ENCODE assay signal across 23 mouse cellular contexts in genomic region chr16:21877735-21878134, GRCm38 (mm10).
A peak's percentile ranks its signal among the peaks of the same experiment; 100 is the strongest.
DNase-seq lines count a peak whose midpoint lies in the region; ATAC-seq lines count a peak whose summit lies in the region.
"Had no signal": no experiment of that assay in that cellular context is flagged by ENCODE, and none has a peak within 500 bp of the region (broad histone marks: within the 10 kb centered on the region; RNA-seq: fewer than 3 reads in every experiment).

No protein-coding gene starts in this region.

- H3K4me3 ChIP-seq in heart, embryonic 10.5 days = no peak overlapping the region
- no peak overlapping the region for H3K4me3 ChIP-seq in heart, embryonic 12.5 days
- H3K4me3 ChIP-seq in neural tube, embryonic 12.5 days = no peak overlapping the region
- no peak overlapping the region for H3K4me3 ChIP-seq in neural tube, embryonic 14.5 days (ENCODE audit: low read depth, low read length)
- H3K4me3 ChIP-seq: embryonic facial prominence, embryonic 13.5 days; embryonic facial prominence, embryonic 15.5 days; erythroblast, embryonic 14.5 days; forebrain, embryonic 10.5 days; forebrain, embryonic 12.5 days had no signal

- H3K4me1 ChIP-seq in heart, embryonic 10.5 days = no peaks in the 10 kb centered on the region
- no peaks in the 10 kb centered on the region for H3K4me1 ChIP-seq in heart, embryonic 12.5 days (replicated peaks)
- H3K4me1 ChIP-seq in neural tube, embryonic 12.5 days = peaks cover 31% of the 10 kb centered on the region
- peaks cover 32% of the 10 kb centered on the region for H3K4me1 ChIP-seq in neural tube, embryonic 14.5 days (ENCODE audit: control insufficient read depth, insufficient read depth, low read length)
- H3K4me1 ChIP-seq: embryonic facial prominence, embryonic 15.5 days had no signal

- no peak overlapping the region for H3K4me2 ChIP-seq in heart, embryonic 12.5 days
- no peak overlapping the region for H3K4me2 ChIP-seq in neural tube, embryonic 12.5 days (replicated peaks)
- no peak overlapping the region for H3K4me2 ChIP-seq in neural tube, embryonic 14.5 days (ENCODE audit: low read depth, low read length)
- H3K4me2 ChIP-seq: embryonic facial prominence, embryonic 13.5 days; embryonic facial prominence, embryonic 15.5 days; forebrain, embryonic 12.5 days had no signal

- no peaks in the 10 kb centered on the region for H3K27me3 ChIP-seq in heart, embryonic 10.5 days (ENCODE audit: insufficient read depth, poor library complexity, severe bottlenecking)
- H3K27me3 ChIP-seq in heart, embryonic 12.5 days (replicated peaks) = no peaks in the 10 kb centered on the region
- H3K27me3 ChIP-seq in neural tube, embryonic 12.5 days (replicated peaks) = no peaks in the 10 kb centered on the region
- no peaks in the 10 kb centered on the region for H3K27me3 ChIP-seq in neural tube, embryonic 14.5 days (ENCODE audit: control insufficient read depth, insufficient read depth, low read length)
- H3K27me3 ChIP-seq: embryonic facial prominence, embryonic 13.5 days; embryonic facial prominence, embryonic 15.5 days; forebrain, embryonic 12.5 days had no signal

- DNase-seq in heart, embryonic 10.5 days (ENCODE audit: low spot score) = peak; percentile 11
- no peak for DNase-seq in neural tube, embryonic 10.5 days (ENCODE audit: extremely low spot score, low spot score)
- no peak for DNase-seq in cerebellum, postnatal 4 days (ENCODE audit: low spot score in 2 of 2)
- DNase-seq: adrenal gland, adult 2 months; adrenal gland, postnatal 10 days; adrenal gland, postnatal 25 days; cerebellum, adult 11-12 months; cerebellum, adult 2 months; cerebellum, adult 9-10 months; cerebellum, postnatal 10 days; cerebellum, postnatal 25 days; embryo, embryonic 11 days had no signal

- no peak for ATAC-seq in heart, embryonic 12.5 days (ENCODE audit: insufficient number of reproducible peaks, low FRiP score)
- ATAC-seq in neural tube, embryonic 12.5 days (ENCODE audit: low FRiP score, low read depth) = peak; percentile 12; the same call in 1 of the 2 replicates
- no peak for ATAC-seq in neural tube, embryonic 14.5 days (ENCODE audit: low read depth)
- no peak for ATAC-seq in cerebellum, adult (ENCODE audit: insufficient number of reproducible peaks, low FRiP score, low TSS enrichment)
- ATAC-seq: forebrain, embryonic 14.5 days; forebrain, embryonic 16.5 days had no signal

- H3K36me3 ChIP-seq in heart, embryonic 10.5 days = no peaks in the 10 kb centered on the region
- no peaks in the 10 kb centered on the region for H3K36me3 ChIP-seq in heart, embryonic 12.5 days
- H3K36me3 ChIP-seq in neural tube, embryonic 12.5 days = no peaks in the 10 kb centered on the region
- no peaks in the 10 kb centered on the region for H3K36me3 ChIP-seq in neural tube, embryonic 14.5 days (ENCODE audit: control insufficient read depth, insufficient read depth, low read length)
- H3K36me3 ChIP-seq: embryonic facial prominence, embryonic 13.5 days; embryonic facial prominence, embryonic 15.5 days; forebrain, embryonic 10.5 days; forebrain, embryonic 12.5 days had no signal

- H3K9ac ChIP-seq in heart, embryonic 12.5 days = no peak overlapping the region
- no peak overlapping the region for H3K9ac ChIP-seq in neural tube, embryonic 12.5 days
- H3K9ac ChIP-seq in neural tube, embryonic 14.5 days (replicated peaks; ENCODE audit: low read depth, low read length) = no peak overlapping the region
- H3K9ac ChIP-seq: embryonic facial prominence, embryonic 13.5 days; embryonic facial prominence, embryonic 15.5 days; forebrain, embryonic 12.5 days had no signal

- 86% methylated on average over 3 of the region's 3 CpGs for WGBS in heart, embryonic 10.5 days
- WGBS in heart, embryonic 12.5 days = 84% methylated on average over 3 of the region's 3 CpGs
- 79% methylated on average over 3 of the region's 3 CpGs for WGBS in neural tube, embryonic 12.5 days
- WGBS in neural tube, embryonic 14.5 days = 64% methylated on average over 3 of the region's 3 CpGs

- H3K27ac ChIP-seq in heart, embryonic 10.5 days = no peak overlapping the region
- H3K27ac ChIP-seq in heart, embryonic 12.5 days (ENCODE audit: poor library complexity, severe bottlenecking) = no peak overlapping the region
- H3K27ac ChIP-seq in neural tube, embryonic 12.5 days = 0 out of 2 replicates have a peak overlapping the region, but pooled peaks have one; percentile 17
- H3K27ac ChIP-seq in neural tube, embryonic 14.5 days (ENCODE audit: low read depth, low read length) = peak overlapping the region; percentile 52; the same call in 1 of the 2 replicates
- H3K27ac ChIP-seq: embryonic facial prominence, embryonic 13.5 days; embryonic facial prominence, embryonic 15.5 days; forebrain, embryonic 10.5 days; forebrain, embryonic 12.5 days had no signal

- no peaks in the 10 kb centered on the region for H3K9me3 ChIP-seq in heart, embryonic 10.5 days
- no peaks in the 10 kb centered on the region for H3K9me3 ChIP-seq in heart, embryonic 12.5 days (replicated peaks)
- H3K9me3 ChIP-seq in neural tube, embryonic 12.5 days = no peaks in the 10 kb centered on the region
- H3K9me3 ChIP-seq in neural tube, embryonic 14.5 days (ENCODE audit: control insufficient read depth, low read length) = no peaks in the 10 kb centered on the region
- H3K9me3 ChIP-seq: embryonic facial prominence, embryonic 13.5 days; embryonic facial prominence, embryonic 15.5 days; forebrain, embryonic 10.5 days; forebrain, embryonic 12.5 days had no signal

Comparison
In these comparisons a context has a peak if more than half of its experiments do, and no peak if none do; other contexts are left out.
1. H3K27ac ChIP-seq: peak in neural tube, embryonic 12.5 days (single experiment) and neural tube, embryonic 14.5 days (single experiment); none in heart, embryonic 10.5 days (single experiment) and heart, embryonic 12.5 days (single experiment).